Mouse (Mus musculus) limb, embryonic 13.5 days (tissue): Measurements from ENCODE around the gene B4galnt3. TPM values are rescaled to one million over a fixed set of nuclear protein-coding genes. Genes with fewer than 3 reads are reported as not detected.

ENCODE experiments used
- ATAC-seq: fragments of 200-750 bp; cut with Nextera tagmentation; 2 replicates; pipeline ENCODE4 v1.8.0; 2017; ENCODE audit warnings: low read depth, moderate number of reproducible peaks, moderate TSS enrichment; ENCODE audit not compliant: low FRiP score
- H3K27ac ChIP-seq: fragments of 300-500 bp; sonication (generic); 2 replicates; pipeline ENCODE4 v1.5.1; 2015; ENCODE audit warnings: inconsistent platforms, mild to moderate bottlenecking, moderate library complexity
- H3K27me3 ChIP-seq: fragments of 300-500 bp; sonication (generic); 2 replicates; pipeline ENCODE4 v1.6.1; 2015; ENCODE audit warnings: mild to moderate bottlenecking, inconsistent platforms
- H3K36me3 ChIP-seq: fragments of 300-500 bp; sonication (generic); 2 replicates; pipeline ENCODE4 v1.6.1; 2015; ENCODE audit warnings: inconsistent platforms, mild to moderate bottlenecking, moderate library complexity
- H3K4me1 ChIP-seq: fragments of 300-500 bp; sonication (generic); 2 replicates; pipeline ENCODE4 v1.6.1; 2015; ENCODE audit warnings: inconsistent platforms
- H3K4me2 ChIP-seq: fragments of 300-500 bp; sonication (generic); replicated peaks from 2 replicates; pipeline ENCODE4 v1.6.1; 2015; ENCODE audit warnings: inconsistent platforms, mild to moderate bottlenecking, moderate library complexity
- H3K4me3 ChIP-seq: fragments of 300-500 bp; sonication (generic); 2 replicates; pipeline ENCODE4 v1.5.1; 2015; ENCODE audit warnings: moderate library complexity, mild to moderate bottlenecking, inconsistent platforms
- H3K9ac ChIP-seq: fragments of 300-500 bp; sonication (generic); 2 replicates; pipeline ENCODE4 v1.6.1; 2015; ENCODE audit warnings: mild to moderate bottlenecking, inconsistent platforms
- H3K9me3 ChIP-seq: fragments of 300-500 bp; sonication (generic); 2 replicates; pipeline ENCODE4 v1.6.1; 2016; ENCODE audit warnings: inconsistent platforms
- WGBS: fragments of 180-500 bp; shearing (Covaris S2); methylation state at CpG from one replicate; pipeline ENCODE4 v1.1.7; 2015; 5-methylcytosine and 5-hydroxymethylcytosine counted together
- polyA plus RNA-seq: library from polyadenylated mRNA; unstranded; fragments of >200 nt; fragmentation: Nextera tagmentation; extraction: Ambion mirVana; gene quantifications from 2 replicates; pipeline ENCODE4 v1.2.1, GENCODE M21; 2015

The B4galnt3 gene
- polyA plus RNA-seq, 1 experiment from 2014 or later = 0.80 TPM

DNA sequence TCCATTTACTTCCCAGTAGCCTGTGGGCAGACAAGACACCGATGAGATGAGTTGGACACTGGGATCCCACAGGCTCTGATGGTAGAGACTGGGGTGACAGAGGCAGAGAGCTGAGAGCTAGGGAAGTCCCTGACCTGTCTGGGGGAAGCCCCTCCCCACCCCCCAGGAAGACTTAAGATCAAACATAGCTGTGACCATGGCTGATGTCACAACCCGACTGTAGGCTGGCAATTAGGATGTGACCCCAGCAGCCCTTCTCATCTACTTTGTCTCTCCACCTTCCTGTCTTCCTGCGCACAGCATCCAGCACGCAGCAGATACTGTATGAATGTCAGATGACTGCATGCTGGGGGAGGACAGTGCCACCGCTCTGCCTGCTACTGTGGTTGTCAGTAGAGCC lies 87.8 kb downstream of the B4galnt3 start:
- no peak for ATAC-seq

GRCm38 (mm10) chr6:120202406-120202805 lies 92.0 kb downstream of the B4galnt3 start:
- ATAC-seq = no peak
- Histone ChIP-seq H3K9me3 (no peaks in the 10 kb centered on the region), H3K27ac (no peak overlapping the region), H3K4me1 (peaks cover 15% of the 10 kb centered on the region; the same call in 1 of the 2 replicates), H3K36me3 (no peaks in the 10 kb centered on the region), H3K27me3 (no peaks in the 10 kb centered on the region), H3K4me2 (no peak overlapping the region), H3K9ac (no peak overlapping the region), H3K4me3 (no peak overlapping the region)
- WGBS = 60% methylated on average over 8 of the region's 8 CpGs

More for the DNA sequence above, 87.8 kb downstream of the B4galnt3 start:
- no peak overlapping the region for H3K27ac ChIP-seq
- H3K4me1 ChIP-seq = peaks cover 9% of the 10 kb centered on the region; the same call in 1 of the 2 replicates
- H3K9me3 ChIP-seq = no peaks in the 10 kb centered on the region
- no peak overlapping the region for H3K9ac ChIP-seq
- H3K4me2 ChIP-seq = no peak overlapping the region
- no peaks in the 10 kb centered on the region for H3K27me3 ChIP-seq
- WGBS = 84% methylated on average over 5 of the region's 5 CpGs
- no peak overlapping the region for H3K4me3 ChIP-seq
- H3K36me3 ChIP-seq = no peaks in the 10 kb centered on the region

- Histone ChIP-seq H3K36me3 (no peaks in the 10 kb centered on the region), H3K9me3 (no peaks in the 10 kb centered on the region), H3K4me3 (no peak overlapping the region), H3K9ac (0 out of 2 replicates have a peak overlapping the region, but pooled peaks have one; percentile 0), H3K27me3 (no peaks in the 10 kb centered on the region), H3K27ac (no peak overlapping the region), H3K4me1 (peaks cover 15% of the 10 kb centered on the region; the same call in 1 of the 2 replicates), H3K4me2 (no peak overlapping the region)
- WGBS = 24% methylated on average over 6 of the region's 6 CpGs
- ATAC-seq = no peak
Observed at GRCm38 (mm10) chr6:120201956-120202355, 92.4 kb downstream of the B4galnt3 start.

GRCm38 (mm10) chr6:120199638-120200394 lies 94.5 kb downstream of the B4galnt3 start:
- no peaks in the 10 kb centered on the region for H3K9me3 ChIP-seq
- H3K4me2 ChIP-seq = no peak overlapping the region
- no peak for ATAC-seq
- no peak overlapping the region for H3K9ac ChIP-seq
- H3K27ac ChIP-seq = no peak overlapping the region
- no peak overlapping the region for H3K4me3 ChIP-seq
- 41% methylated on average over 10 of the region's 10 CpGs for WGBS
- peaks cover 7% of the 10 kb centered on the region; the same call in 1 of the 2 replicates for H3K27me3 ChIP-seq
- no peaks in the 10 kb centered on the region for H3K36me3 ChIP-seq
- H3K4me1 ChIP-seq = peaks cover 15% of the 10 kb centered on the region; the same call in 1 of the 2 replicates

- Histone ChIP-seq H3K27me3 (peaks cover 7% of the 10 kb centered on the region; the same call in 1 of the 2 replicates), H3K27ac (no peak overlapping the region), H3K9ac (no peak overlapping the region), H3K9me3 (no peaks in the 10 kb centered on the region), H3K36me3 (no peaks in the 10 kb centered on the region), H3K4me3 (no peak overlapping the region), H3K4me2 (0 out of 2 replicates have a peak overlapping the region, but pooled peaks have one; percentile 16), H3K4me1 (peaks cover 15% of the 10 kb centered on the region; the same call in 1 of the 2 replicates)
- ATAC-seq = no peak; the same call in 1 of the 2 replicates
- WGBS = 29% methylated on average over 9 of the region's 9 CpGs
Observed at GRCm38 (mm10) chr6:120197964-120198363, 96.4 kb downstream of the B4galnt3 start.

DNA sequence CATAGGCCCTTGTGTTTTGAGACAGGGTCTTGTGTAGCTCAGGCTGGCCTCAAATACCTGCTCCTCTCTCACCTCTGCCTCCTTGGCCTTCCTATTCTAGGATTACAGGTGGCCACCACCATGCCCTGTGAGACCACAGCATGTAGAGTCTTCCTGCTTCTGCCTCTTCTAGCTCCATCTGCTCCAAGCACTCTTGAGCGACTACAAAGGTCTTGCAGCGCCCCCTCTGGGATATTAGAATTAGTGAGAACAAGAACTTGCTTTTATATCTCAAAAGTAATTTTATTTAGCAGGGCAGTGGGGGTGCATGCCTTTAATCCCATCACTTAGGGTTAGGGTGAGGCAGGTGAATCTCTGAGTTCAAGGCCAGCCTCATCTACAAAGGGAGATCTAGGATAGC lies 97.5 kb downstream of the B4galnt3 start:
- Histone ChIP-seq H3K9me3 (no peaks in the 10 kb centered on the region), H3K36me3 (no peaks in the 10 kb centered on the region), H3K27me3 (peaks cover 7% of the 10 kb centered on the region; the same call in 1 of the 2 replicates), H3K27ac (no peak overlapping the region), H3K9ac (no peak overlapping the region), H3K4me1 (peaks cover 10% of the 10 kb centered on the region; the same call in 1 of the 2 replicates), H3K4me3 (no peak overlapping the region), H3K4me2 (no peak overlapping the region)
- ATAC-seq = no peak
- 37% methylated on average over 2 of the region's 2 CpGs for WGBS

DNA sequence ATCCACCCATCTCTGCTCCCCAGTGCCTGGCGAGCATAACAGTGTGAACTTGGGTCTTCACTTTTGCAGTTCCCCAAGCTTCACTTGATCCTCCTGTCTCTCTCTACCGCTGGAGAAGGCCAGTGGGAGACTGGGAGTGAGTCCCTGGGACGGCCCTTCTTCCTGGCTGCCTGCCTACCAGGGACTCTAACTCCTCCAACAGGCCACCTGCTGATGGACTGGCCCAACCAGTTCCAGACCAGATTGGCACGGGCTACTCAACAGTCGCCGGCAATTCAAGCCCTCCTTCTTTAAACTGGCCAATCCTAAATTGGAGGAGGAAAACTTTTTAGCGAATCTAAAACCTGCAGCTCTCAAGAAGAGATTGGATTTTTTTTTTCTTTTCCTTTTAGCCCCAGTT lies 99.4 kb downstream of the B4galnt3 start:
- H3K27ac ChIP-seq = no peak overlapping the region
- H3K9me3 ChIP-seq = no peaks in the 10 kb centered on the region
- peaks cover 7% of the 10 kb centered on the region; the same call in 1 of the 2 replicates for H3K27me3 ChIP-seq
- WGBS = 16% methylated on average over 7 of the region's 7 CpGs
- H3K4me2 ChIP-seq = no peak overlapping the region
- H3K9ac ChIP-seq = no peak overlapping the region
- no peaks in the 10 kb centered on the region for H3K36me3 ChIP-seq
- no peak for ATAC-seq
- no peak overlapping the region for H3K4me3 ChIP-seq
- H3K4me1 ChIP-seq = peaks cover 9% of the 10 kb centered on the region; the same call in 1 of the 2 replicates

- H3K4me1 ChIP-seq = peaks cover 4% of the 10 kb centered on the region; the same call in 1 of the 2 replicates
- no peak overlapping the region for H3K9ac ChIP-seq
- no peaks in the 10 kb centered on the region for H3K9me3 ChIP-seq
- no peak overlapping the region for H3K27ac ChIP-seq
- no peak overlapping the region for H3K4me3 ChIP-seq
- H3K27me3 ChIP-seq = peaks cover 7% of the 10 kb centered on the region; the same call in 1 of the 2 replicates
- no peak overlapping the region for H3K4me2 ChIP-seq
- 43% methylated on average over 10 of the region's 10 CpGs for WGBS
- H3K36me3 ChIP-seq = no peaks in the 10 kb centered on the region
- ATAC-seq = no peak
Observed at GRCm38 (mm10) chr6:120194305-120194704, 100.1 kb downstream of the B4galnt3 start.

GRCm38 (mm10) chr6:120193793-120194192 lies 100.6 kb downstream of the B4galnt3 start:
- 79% methylated on average over 1 of the region's 1 CpGs for WGBS
- peaks cover 7% of the 10 kb centered on the region; the same call in 1 of the 2 replicates for H3K27me3 ChIP-seq
- H3K4me2 ChIP-seq = no peak overlapping the region
- no peak for ATAC-seq
- H3K9ac ChIP-seq = no peak overlapping the region
- H3K4me1 ChIP-seq = peaks cover 4% of the 10 kb centered on the region; the same call in 1 of the 2 replicates
- H3K36me3 ChIP-seq = no peaks in the 10 kb centered on the region
- H3K4me3 ChIP-seq = no peak overlapping the region
- H3K27ac ChIP-seq = no peak overlapping the region
- no peaks in the 10 kb centered on the region for H3K9me3 ChIP-seq

DNA sequence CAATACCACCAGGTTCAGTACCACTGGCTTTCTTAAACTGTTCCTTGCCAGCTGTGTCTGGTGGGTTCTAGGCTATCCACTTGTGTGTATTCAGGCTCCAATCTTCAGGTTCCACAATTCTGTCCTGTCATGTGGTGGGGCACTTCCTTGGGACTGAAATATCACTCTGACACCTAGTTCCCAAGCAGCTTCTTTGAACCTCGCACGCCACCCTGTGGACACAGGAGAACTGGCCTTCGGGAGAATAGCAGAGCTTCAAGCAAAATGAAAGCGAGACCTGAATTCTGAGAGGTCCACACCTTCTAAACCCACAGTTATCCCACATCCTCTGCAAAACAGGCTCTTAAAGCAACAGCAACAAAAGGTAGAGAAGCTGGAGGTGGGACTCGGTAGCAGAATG lies 101.2 kb downstream of the B4galnt3 start:
- no peak overlapping the region for H3K9ac ChIP-seq
- no peak overlapping the region for H3K4me2 ChIP-seq
- H3K4me1 ChIP-seq = peaks cover 11% of the 10 kb centered on the region
- 20% methylated on average over 5 of the region's 5 CpGs for WGBS
- ATAC-seq = no peak
- peaks cover 7% of the 10 kb centered on the region; the same call in 1 of the 2 replicates for H3K27me3 ChIP-seq
- no peak overlapping the region for H3K27ac ChIP-seq
- H3K4me3 ChIP-seq = no peak overlapping the region
- no peaks in the 10 kb centered on the region for H3K36me3 ChIP-seq
- no peaks in the 10 kb centered on the region for H3K9me3 ChIP-seq

- no peak overlapping the region for H3K9ac ChIP-seq
- ATAC-seq = no peak
- peaks cover 19% of the 10 kb centered on the region for H3K4me1 ChIP-seq
- no peaks in the 10 kb centered on the region for H3K36me3 ChIP-seq
- H3K4me3 ChIP-seq = no peak overlapping the region
- no peaks in the 10 kb centered on the region for H3K9me3 ChIP-seq
- WGBS = 31% methylated on average over 13 of the region's 15 CpGs
- 0 out of 2 replicates have a peak overlapping the region, but pooled peaks have one; percentile 9 for H3K4me2 ChIP-seq
- H3K27me3 ChIP-seq = peaks cover 7% of the 10 kb centered on the region; the same call in 1 of the 2 replicates
- H3K27ac ChIP-seq = no peak overlapping the region
Observed at GRCm38 (mm10) chr6:120192211-120192870, 102.0 kb downstream of the B4galnt3 start.
